Mouse (Mus musculus) embryo, embryonic 11.5 days (tissue): ENCODE data around the gene Pmis2.
A peak's percentile ranks its signal among the peaks of the same experiment; 100 is the strongest.

Source experiments
- DNase-seq: peaks from one replicate; pipeline ENCODE4 v3.0.0-alpha.2; 2012; ENCODE audit warnings: low read depth, low spot score

Pmis2 gene

DNA sequence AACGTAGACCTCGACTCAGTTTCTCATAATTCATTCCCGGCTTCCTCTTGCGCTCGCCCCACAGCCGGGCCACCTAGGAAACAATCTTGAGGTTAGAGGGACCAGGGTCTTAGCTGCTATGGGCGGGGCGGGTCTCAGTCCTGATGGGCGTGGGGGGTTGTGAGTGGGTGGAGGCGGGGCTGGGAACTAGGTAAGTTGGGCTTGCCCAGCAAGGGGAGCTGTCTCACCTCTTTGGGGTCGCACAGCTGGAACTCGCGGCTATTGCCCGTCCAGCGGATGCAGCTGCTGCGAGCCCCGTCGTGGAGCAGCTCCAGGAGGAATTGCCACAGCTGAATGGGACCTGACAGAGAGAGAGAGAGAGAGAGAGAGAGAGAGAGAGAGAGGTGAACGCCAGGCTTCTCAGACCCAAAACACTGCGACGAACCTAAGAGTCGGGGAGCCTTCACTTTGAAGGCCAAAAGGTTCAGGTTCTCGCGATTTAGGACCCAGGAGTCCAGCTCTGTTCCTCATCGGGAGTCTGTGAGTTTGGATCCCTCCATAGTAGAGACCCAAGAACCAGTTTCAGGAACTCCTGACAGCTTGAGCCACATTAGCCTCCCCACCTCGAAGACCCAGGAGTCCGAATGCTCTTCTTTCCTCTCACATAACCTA lies 37.5 kb downstream of the Pmis2 start:
- DNase-seq: no peak

DNA sequence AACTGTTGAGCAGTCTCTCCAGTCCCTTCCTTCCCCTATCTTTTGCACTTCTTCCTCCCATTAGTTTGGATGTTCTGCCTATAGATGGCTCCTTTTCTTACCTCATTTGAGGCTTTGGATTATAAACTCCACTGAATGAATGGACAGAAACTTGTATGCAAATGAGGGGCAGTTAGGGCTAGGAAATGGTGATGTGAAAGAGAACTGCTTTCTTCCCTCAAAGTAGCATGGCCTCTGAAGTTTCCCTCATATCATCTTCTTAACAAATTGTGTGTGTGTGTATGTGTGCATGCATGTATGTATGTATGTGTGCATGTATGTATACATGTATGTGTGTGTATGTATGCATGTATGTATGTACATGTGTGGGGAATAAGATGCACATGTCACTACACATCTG lies 42.4 kb downstream of the Pmis2 start:
- DNase-seq: no peak

DNA sequence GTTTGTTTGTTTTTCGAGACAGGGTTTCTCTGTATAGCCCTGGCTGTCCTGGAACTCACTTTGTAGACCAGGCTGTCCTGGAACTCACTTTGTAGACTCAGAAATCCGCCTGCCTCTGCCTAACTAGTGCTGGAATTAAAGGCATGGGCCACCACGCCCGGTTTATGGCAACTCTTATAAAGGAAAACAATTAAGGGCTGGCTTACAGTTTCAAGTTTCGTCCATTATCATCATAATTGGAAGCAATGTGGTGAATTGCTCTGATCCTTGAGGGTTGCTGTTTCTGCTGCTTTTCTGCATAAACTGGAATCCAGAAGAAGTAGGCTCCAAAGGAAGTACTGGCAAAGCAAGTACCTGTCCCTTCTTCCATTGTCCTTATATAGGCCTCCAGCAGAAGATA lies 44.8 kb downstream of the Pmis2 start:
- no peak for DNase-seq

DNA sequence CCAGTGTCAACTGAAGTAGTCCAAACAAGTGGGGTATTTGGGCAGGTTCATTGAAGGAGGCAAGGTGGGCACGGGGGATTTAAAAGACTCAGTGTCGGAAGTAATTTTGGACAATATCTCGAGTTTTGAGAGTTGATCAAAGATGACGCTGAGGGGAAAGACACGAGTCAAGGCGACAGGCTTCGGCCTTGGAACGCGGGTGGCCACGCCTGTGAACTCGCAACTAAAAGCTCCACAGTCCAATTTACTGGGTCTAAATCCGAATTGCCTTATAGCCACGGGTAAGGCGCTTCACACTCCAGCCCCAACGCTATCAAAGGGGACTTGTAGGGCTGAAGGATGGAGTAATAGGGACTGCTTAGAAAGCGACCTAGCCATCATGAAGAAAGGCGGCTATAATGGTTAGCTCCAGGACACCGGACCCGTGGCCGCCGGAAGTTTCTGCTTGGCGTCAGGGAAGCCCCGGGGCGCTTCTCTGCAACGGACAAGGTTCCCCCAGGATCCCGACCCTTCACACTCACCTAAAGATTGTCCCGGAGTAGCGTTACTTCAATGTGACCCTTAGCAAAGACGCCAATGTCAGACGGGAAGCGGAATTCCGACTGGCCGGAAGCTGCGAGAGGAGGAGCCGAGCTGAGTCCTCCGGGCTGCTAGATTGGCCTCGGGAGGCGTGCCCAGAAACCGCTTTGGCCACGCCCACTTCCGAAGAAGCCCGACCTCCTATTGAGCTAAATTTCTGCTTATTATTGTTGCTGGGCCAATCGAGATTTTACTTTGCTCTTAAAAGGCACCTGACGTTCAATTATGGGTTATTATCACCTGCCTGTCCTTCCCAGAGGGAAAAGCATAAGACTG lies 45.6 kb downstream of the Pmis2 start, which contains the start of gene Cox6b1:
Gene Cox6b1 (minus strand): TSS at position 622 of the 855 bp plus-strand sequence.
- peak; percentile 85 for DNase-seq
